Mouse (Mus musculus) inflammation-experienced regulatory T-cells (primary cell): ENCODE data around the gene Rgmb. TPM values are rescaled to one million over a fixed set of nuclear protein-coding genes. Genes with fewer than 3 reads are reported as not detected.

Experiments
- polyA plus RNA-seq, 2 experiments: library from polyadenylated mRNA; unstranded; fragments of 100-300 nt; shearing (Covaris generic); gene quantifications; one replicate each; pipeline ENCODE4 v1.2.1; 2017

Gene Rgmb
- 10 to 100 TPM; 12.6 to 18.0 TPM for polyA plus RNA-seq

DNA sequence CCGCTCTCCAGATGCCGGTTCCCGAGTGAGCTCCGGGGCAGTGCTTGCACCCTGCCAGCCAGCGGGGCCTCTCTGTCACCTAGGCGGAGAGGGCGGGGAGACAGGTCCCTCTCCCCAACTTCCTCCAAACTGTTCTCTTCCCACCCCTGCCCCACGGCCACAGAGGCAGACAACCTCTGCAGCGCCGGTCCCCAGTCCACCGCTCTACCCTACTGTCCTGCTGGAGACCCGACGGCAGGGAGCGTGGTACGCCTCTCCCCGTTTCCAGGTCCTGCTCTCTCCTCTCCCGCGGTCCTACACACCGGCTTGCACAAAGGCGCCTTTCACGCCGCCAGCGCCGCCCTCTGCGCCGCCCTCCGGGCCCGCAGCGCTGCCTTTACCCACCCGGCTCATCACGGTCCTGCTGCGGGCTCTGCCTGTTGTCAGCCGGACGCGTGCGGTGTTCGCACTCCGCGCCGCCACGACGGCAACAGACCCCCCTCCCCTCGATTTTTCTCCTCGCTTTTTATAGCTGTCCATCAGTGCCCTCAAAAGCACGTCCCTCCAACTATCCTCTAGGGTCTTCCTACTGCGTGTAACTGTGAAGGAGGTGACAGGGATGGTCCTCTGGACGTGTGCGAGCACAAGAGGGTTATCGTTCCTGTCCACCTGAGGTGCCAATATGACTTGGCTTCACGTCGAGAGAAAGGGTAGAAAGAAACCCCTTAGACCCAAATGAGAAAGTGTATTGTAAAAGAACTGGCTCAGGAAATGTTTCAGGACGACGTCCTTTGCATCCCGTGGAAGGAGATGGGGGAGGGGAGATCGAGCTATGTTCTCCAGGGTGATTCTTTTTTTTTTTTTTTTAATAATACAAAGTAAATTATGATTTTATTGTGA is at the start of gene Rgmb:
TSS of gene Rgmb (minus strand) at position 274 of the 879 bp plus-strand sequence.

Other genes starting within 250 kb of the Rgmb start
- 100 to 1,000 TPM in 1 of 2 experiments, 10 to 100 TPM in 1; 91.0 to 100 TPM for gene Chd1, start 126.1 kb downstream of the Rgmb start, polyA plus RNA-seq